Comparison of ENCODE assay signal across 10 mouse cellular contexts in the genomic region with DNA sequence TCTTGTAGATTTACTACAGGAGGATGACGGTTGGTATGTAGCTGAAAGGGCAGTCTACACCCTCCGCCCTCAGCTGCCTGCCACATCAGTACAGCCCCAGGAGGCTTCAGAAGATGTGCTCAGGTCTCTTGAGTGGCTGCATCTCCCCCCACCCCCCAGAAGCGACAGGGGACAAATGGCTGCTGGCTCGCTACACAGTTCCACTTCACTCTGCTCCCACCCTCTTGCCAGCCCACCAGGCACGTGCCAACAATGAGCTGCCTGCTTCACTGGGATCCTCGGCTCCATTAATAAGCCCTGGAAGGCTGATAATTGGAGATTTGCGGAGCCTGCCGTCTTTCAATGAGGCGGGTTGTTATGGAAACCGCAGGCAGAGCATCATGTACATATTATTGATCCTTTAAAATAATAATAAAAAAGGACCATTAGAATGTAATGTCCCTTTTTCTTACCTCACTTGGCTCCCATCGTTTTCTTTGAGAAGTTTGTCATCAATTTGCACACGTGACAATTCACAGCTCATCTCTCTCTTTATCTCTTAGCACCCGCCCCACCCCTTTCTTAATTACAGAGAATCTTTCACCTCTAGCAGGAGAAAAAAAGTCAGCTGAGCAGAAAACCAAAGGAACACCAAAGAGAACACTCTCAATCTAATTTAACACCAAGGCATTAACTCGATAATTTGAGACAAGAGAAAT.
DNase-seq lines count a peak whose midpoint lies in the region; ATAC-seq lines count a peak whose summit lies in the region.
"Had no signal": no experiment of that assay in that cellular context is flagged by ENCODE, and none has a peak within 500 bp of the region (broad histone marks: within the 10 kb centered on the region; RNA-seq: fewer than 3 reads in every experiment).

No protein-coding gene starts in this region.

- no peak overlapping the region for H3K4me2 ChIP-seq in hindbrain, embryonic 11.5 days (replicated peaks; ENCODE audit: low read depth, low read length)
- H3K4me2 ChIP-seq in midbrain, embryonic 14.5 days (ENCODE audit: low read length) = peak overlapping the region; percentile 43
- no peak overlapping the region for H3K4me2 ChIP-seq in liver, embryonic 12.5 days
- H3K4me2 ChIP-seq: liver, embryonic 13.5 days had no signal

- H3K9me3 ChIP-seq in embryonic facial prominence, embryonic 10.5 days = no peaks in the 10 kb centered on the region
- H3K9me3 ChIP-seq in hindbrain, embryonic 11.5 days (ENCODE audit: control insufficient read depth, low read length) = no peaks in the 10 kb centered on the region
- H3K9me3 ChIP-seq in midbrain, embryonic 14.5 days (ENCODE audit: control insufficient read depth, low read length) = no peaks in the 10 kb centered on the region
- H3K9me3 ChIP-seq in liver, embryonic 12.5 days (replicated peaks) = no peaks in the 10 kb centered on the region
- H3K9me3 ChIP-seq: liver, embryonic 13.5 days had no signal

- H3K9ac ChIP-seq in hindbrain, embryonic 11.5 days (ENCODE audit: low read depth, low read length) = no peak overlapping the region
- H3K9ac ChIP-seq in midbrain, embryonic 14.5 days (replicated peaks; ENCODE audit: low read length) = no peak overlapping the region; the same call in 1 of the 2 replicates
- H3K9ac ChIP-seq in liver, embryonic 12.5 days = no peak overlapping the region
- H3K9ac ChIP-seq: liver, embryonic 13.5 days had no signal

- peak; percentile 79 for ATAC-seq in hindbrain, embryonic 11.5 days (ENCODE audit: low FRiP score)
- ATAC-seq in midbrain, embryonic 14.5 days (ENCODE audit: low FRiP score, low TSS enrichment) = peak; percentile 81
- ATAC-seq in megakaryocyte, adult 5-6 weeks (ENCODE audit: poor library complexity, severe bottlenecking) = no peak
- ATAC-seq in liver, embryonic 12.5 days = no peak

- WGBS in embryonic facial prominence, embryonic 10.5 days = 64% methylated on average over 14 of the region's 14 CpGs
- 37% methylated on average over 14 of the region's 14 CpGs for WGBS in hindbrain, embryonic 11.5 days
- WGBS in midbrain, embryonic 14.5 days = 20% methylated on average over 14 of the region's 14 CpGs
- WGBS in liver, embryonic 12.5 days (ENCODE audit: insufficient replicate concordance) = 54% methylated on average over 14 of the region's 14 CpGs

- H3K27ac ChIP-seq in embryonic facial prominence, embryonic 10.5 days (replicated peaks) = no peak overlapping the region
- peak overlapping the region; percentile 51 for H3K27ac ChIP-seq in hindbrain, embryonic 11.5 days (ENCODE audit: low read depth, low read length)
- peak overlapping the region; percentile 82 for H3K27ac ChIP-seq in midbrain, embryonic 14.5 days (replicated peaks; ENCODE audit: low read depth, low read length)
- no peak overlapping the region for H3K27ac ChIP-seq in liver, embryonic 12.5 days
- H3K27ac ChIP-seq: kidney, postnatal 0 days; liver, embryonic 13.5 days had no signal

- DNase-seq in layer of hippocampus, adult 11-12 months (ENCODE audit: low spot score) = peak; percentile 21
- no peak for DNase-seq in layer of hippocampus, adult 8-10 months (ENCODE audit: low spot score in 2 of 2)
- DNase-seq in embryonic facial prominence, embryonic 10.5 days (ENCODE audit: low spot score) = peak; percentile 28
- DNase-seq in hindbrain, embryonic 11.5 days (ENCODE audit: low spot score) = peak; percentile 46
- peak; percentile 78 for DNase-seq in midbrain, embryonic 14.5 days
- DNase-seq in heart, adult 8-10 months (ENCODE audit: low spot score) = no peak

- H3K4me1 ChIP-seq in embryonic facial prominence, embryonic 10.5 days = peaks cover 17% of the 10 kb centered on the region
- no peaks in the 10 kb centered on the region for H3K4me1 ChIP-seq in hindbrain, embryonic 11.5 days (replicated peaks; ENCODE audit: control insufficient read depth, insufficient read depth, low read length)
- peaks cover 26% of the 10 kb centered on the region; the same call in 1 of the 2 replicates for H3K4me1 ChIP-seq in midbrain, embryonic 14.5 days (ENCODE audit: control insufficient read depth, insufficient read depth, low read length)
- H3K4me1 ChIP-seq in liver, embryonic 12.5 days = no peaks in the 10 kb centered on the region
- H3K4me1 ChIP-seq: liver, embryonic 13.5 days had no signal

- no peak overlapping the region for H3K4me3 ChIP-seq in embryonic facial prominence, embryonic 10.5 days
- H3K4me3 ChIP-seq in hindbrain, embryonic 11.5 days (ENCODE audit: low read depth, low read length) = no peak overlapping the region
- H3K4me3 ChIP-seq in midbrain, embryonic 14.5 days (replicated peaks; ENCODE audit: low read depth, low read length) = no peak overlapping the region
- no peak overlapping the region for H3K4me3 ChIP-seq in liver, embryonic 12.5 days
- H3K4me3 ChIP-seq: liver, embryonic 13.5 days had no signal

- peaks cover 2% of the 10 kb centered on the region for H3K36me3 ChIP-seq in embryonic facial prominence, embryonic 10.5 days (replicated peaks)
- no peaks in the 10 kb centered on the region for H3K36me3 ChIP-seq in hindbrain, embryonic 11.5 days (ENCODE audit: control insufficient read depth, insufficient read depth, low read length)
- peaks cover 3% of the 10 kb centered on the region; the same call in 1 of the 2 replicates for H3K36me3 ChIP-seq in midbrain, embryonic 14.5 days (ENCODE audit: control insufficient read depth, insufficient read depth, low read length)
- no peaks in the 10 kb centered on the region for H3K36me3 ChIP-seq in liver, embryonic 12.5 days
- H3K36me3 ChIP-seq: liver, embryonic 13.5 days had no signal

- no peaks in the 10 kb centered on the region for H3K27me3 ChIP-seq in embryonic facial prominence, embryonic 10.5 days (replicated peaks; ENCODE audit: low read depth, poor library complexity, severe bottlenecking)
- H3K27me3 ChIP-seq in hindbrain, embryonic 11.5 days (ENCODE audit: control insufficient read depth, insufficient read depth, low read length) = no peaks in the 10 kb centered on the region
- H3K27me3 ChIP-seq in midbrain, embryonic 14.5 days (ENCODE audit: control insufficient read depth, insufficient read depth, low read length) = no peaks in the 10 kb centered on the region
- H3K27me3 ChIP-seq in liver, embryonic 12.5 days (replicated peaks) = no peaks in the 10 kb centered on the region
- H3K27me3 ChIP-seq: liver, embryonic 13.5 days had no signal

Comparison
In these comparisons a context has a peak if more than half of its experiments do, and no peak if none do; other contexts are left out.
1. DNase-seq: peak in layer of hippocampus, adult 11-12 months (single experiment), embryonic facial prominence, embryonic 10.5 days (single experiment), hindbrain, embryonic 11.5 days (single experiment) and midbrain, embryonic 14.5 days (single experiment); none in layer of hippocampus, adult 8-10 months (0 of 2) and heart, adult 8-10 months (single experiment).
2. H3K27ac ChIP-seq: peak in hindbrain, embryonic 11.5 days (single experiment) and midbrain, embryonic 14.5 days (single experiment); none in embryonic facial prominence, embryonic 10.5 days (single experiment) and liver, embryonic 12.5 days (single experiment).
3. ATAC-seq: peak in hindbrain, embryonic 11.5 days (single experiment) and midbrain, embryonic 14.5 days (single experiment); none in megakaryocyte, adult 5-6 weeks (single experiment) and liver, embryonic 12.5 days (single experiment).